Mouse (Mus musculus) limb, embryonic 14.5 days (tissue): ENCODE measurements at regions not wholly inside any gene's neighbourhood (a gene's known extent, or its start where the extent isn't known, plus 50 kb on each side); places are given as distances from the start of the nearest gene placed in this dataset.

ENCODE experiments used
- ATAC-seq: fragments of 200-750 bp; cut with Nextera tagmentation; 2 replicates; pipeline ENCODE4 v1.8.0; 2017; ENCODE audit warnings: low read depth, moderate number of reproducible peaks, moderate TSS enrichment; ENCODE audit not compliant: low FRiP score
- DNase-seq: peaks from one replicate; pipeline ENCODE4 v3.0.0-alpha.2; 2015; ENCODE audit warnings: low spot score
- H3K27ac ChIP-seq: fragments of 300-500 bp; sonication (generic); replicated peaks from 2 replicates; pipeline ENCODE4 v1.5.1; 2014; ENCODE audit warnings: low read depth, mild to moderate bottlenecking, low read length, moderate library complexity, mixed read lengths
- H3K27me3 ChIP-seq: fragments of 300-500 bp; sonication (generic); 2 replicates; pipeline ENCODE4 v1.6.1; 2014; ENCODE audit warnings: low read length, mixed read lengths; ENCODE audit not compliant: control insufficient read depth, insufficient read depth
- H3K36me3 ChIP-seq: fragments of 300-500 bp; sonication (generic); 2 replicates; pipeline ENCODE4 v1.6.1; 2014; ENCODE audit warnings: mild to moderate bottlenecking, low read length, moderate library complexity, mixed read lengths; ENCODE audit not compliant: control insufficient read depth, insufficient read depth
- H3K4me1 ChIP-seq: fragments of 300-500 bp; sonication (generic); 2 replicates; pipeline ENCODE4 v1.6.1; 2014; ENCODE audit warnings: antibody characterized with exemption, low read length, mixed read lengths; ENCODE audit not compliant: control insufficient read depth, insufficient read depth
- H3K4me2 ChIP-seq: fragments of 300-500 bp; sonication (generic); replicated peaks from 2 replicates; pipeline ENCODE4 v1.6.1; 2014; ENCODE audit warnings: low read depth, mild to moderate bottlenecking, low read length, moderate library complexity; ENCODE audit not compliant: severe bottlenecking
- H3K4me3 ChIP-seq: fragments of 300-500 bp; sonication (generic); replicated peaks from 2 replicates; pipeline ENCODE4 v1.5.1; 2014; ENCODE audit warnings: low read length
- H3K9ac ChIP-seq: fragments of 300-500 bp; sonication (generic); 2 replicates; pipeline ENCODE4 v1.6.1; 2014; ENCODE audit warnings: mild to moderate bottlenecking, low read depth, low read length, moderate library complexity; ENCODE audit not compliant: severe bottlenecking
- H3K9me3 ChIP-seq: fragments of 300-500 bp; sonication (generic); 2 replicates; pipeline ENCODE4 v1.6.1; 2016; ENCODE audit warnings: low read length; ENCODE audit not compliant: control insufficient read depth
- POLR2A ChIP-seq: fragments of 200-500 bp; IDR thresholded peaks from 2 replicates; pipeline ENCODE4 v1.8.0; 2012; ENCODE audit warnings: inconsistent platforms, mild to moderate bottlenecking, moderate library complexity, borderline replicate concordance; ENCODE audit not compliant: insufficient read depth, insufficient read length; ENCODE audit errors: extremely low read depth
- WGBS: fragments of 180-500 bp; shearing (Covaris S2); extraction: QIAGEN DNeasy Blood & Tissue Kit; methylation state at CpG from one replicate; pipeline ENCODE4 v1.1.7; 2014; 5-methylcytosine and 5-hydroxymethylcytosine counted together

DNA sequence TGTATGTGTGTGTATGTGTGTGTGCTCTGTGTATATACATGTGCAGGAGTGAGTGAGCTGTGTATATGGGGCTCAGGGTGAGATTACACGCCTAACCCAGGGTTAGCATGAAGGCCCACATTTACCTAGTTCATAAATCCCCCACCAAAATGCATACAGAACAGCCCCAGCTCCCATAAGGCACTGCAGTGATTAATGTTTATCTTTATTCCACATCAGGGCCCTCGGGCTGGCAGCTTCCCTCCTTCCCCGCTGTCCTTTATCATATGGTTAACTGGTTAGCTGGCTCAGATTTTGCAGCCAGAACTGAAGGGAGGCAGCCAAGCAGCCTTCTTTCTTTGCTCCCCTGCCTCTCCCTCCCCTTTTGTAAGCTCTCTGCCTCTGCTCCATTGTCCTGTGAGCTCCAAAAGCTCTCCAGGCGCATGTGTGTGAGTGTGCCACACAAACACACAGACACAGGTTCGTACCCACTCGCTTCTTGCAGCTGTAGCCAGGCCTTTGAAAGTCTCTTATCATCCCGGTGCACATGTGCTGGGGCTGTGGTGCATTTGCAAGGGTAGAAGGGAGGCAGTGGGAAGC, 649.8 kb upstream of the Fam160b2 start:
- no peaks in the 10 kb centered on the region for H3K9me3 ChIP-seq
- no peaks in the 10 kb centered on the region for H3K27me3 ChIP-seq
- 59% methylated on average over 7 of the region's 7 CpGs for WGBS
- ATAC-seq = no peak
- H3K36me3 ChIP-seq = no peaks in the 10 kb centered on the region
- no peak overlapping the region for H3K9ac ChIP-seq
- H3K4me2 ChIP-seq = no peak overlapping the region
- DNase-seq = no peak
- H3K27ac ChIP-seq = no peak overlapping the region
- no peak for TF ChIP-seq POLR2A
- no peak overlapping the region for H3K4me3 ChIP-seq
- no peaks in the 10 kb centered on the region for H3K4me1 ChIP-seq

DNA sequence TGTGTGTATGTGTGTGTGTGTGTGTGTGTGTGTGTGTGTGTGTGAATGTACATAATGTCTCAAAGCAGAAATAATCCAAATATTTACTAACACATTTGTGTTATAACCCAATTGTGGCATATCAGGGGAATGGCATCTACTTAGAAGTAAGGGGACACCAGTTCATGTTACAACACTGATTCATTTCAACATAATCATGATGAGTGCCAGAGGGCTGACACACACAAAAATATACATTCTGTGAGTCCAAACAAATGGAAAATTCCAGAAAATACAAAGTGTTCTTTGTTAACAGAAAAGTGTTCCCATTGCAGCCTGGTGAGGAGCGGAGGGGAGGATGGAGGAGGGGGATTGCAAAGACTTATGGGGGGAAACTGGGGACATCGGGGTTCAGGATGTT, 648.9 kb upstream of the Fam160b2 start:
- Histone ChIP-seq H3K27ac (no peak overlapping the region), H3K27me3 (no peaks in the 10 kb centered on the region), H3K4me2 (no peak overlapping the region), H3K4me1 (no peaks in the 10 kb centered on the region), H3K36me3 (no peaks in the 10 kb centered on the region), H3K9ac (no peak overlapping the region), H3K9me3 (no peaks in the 10 kb centered on the region), H3K4me3 (no peak overlapping the region)
- 87% methylated on average over 2 of the region's 2 CpGs for WGBS
- DNase-seq (no peak), ATAC-seq (no peak)
- TF ChIP-seq POLR2A = no peak

DNA sequence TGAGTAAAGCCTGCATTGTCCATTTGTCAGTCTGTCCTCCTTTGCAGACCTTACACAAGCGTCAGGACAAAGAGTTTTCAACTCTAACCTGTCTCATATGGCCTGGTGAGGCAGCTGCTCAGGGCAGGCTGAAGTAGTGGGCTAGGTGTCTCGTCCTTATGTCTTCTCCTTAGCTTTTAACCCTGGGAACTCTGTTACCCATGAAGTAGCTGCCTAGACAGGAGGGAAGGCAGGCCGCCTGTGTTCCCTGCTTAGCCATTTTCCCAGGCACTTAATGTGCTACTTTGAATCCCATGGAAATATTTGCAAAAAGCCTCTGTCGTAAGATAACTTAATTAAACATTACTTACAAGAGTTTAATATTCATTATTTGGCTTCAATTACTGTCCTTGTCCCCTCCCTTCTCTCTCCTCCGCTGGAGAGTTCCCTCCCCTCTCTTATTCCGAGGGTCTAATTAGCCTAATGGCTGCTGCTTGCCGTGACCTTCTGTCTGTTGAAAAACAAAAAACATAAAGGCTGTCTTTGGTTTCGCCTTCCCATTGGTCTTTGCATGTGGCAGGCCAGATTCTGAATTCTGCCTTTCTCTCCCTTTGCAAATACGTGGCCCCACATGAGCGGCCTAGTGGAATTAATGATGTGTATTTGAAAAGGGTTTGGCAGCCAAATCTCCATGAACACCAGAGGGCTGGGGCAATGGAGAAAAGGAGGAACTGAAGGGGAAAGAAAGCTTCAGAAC, 642.2 kb upstream of the Fam160b2 start:
- Histone ChIP-seq H3K36me3 (no peaks in the 10 kb centered on the region), H3K27me3 (no peaks in the 10 kb centered on the region), H3K4me2 (no peak overlapping the region), H3K4me3 (no peak overlapping the region), H3K27ac (no peak overlapping the region), H3K9me3 (no peaks in the 10 kb centered on the region), H3K4me1 (no peaks in the 10 kb centered on the region), H3K9ac (no peak overlapping the region)
- WGBS = 43% methylated on average over 10 of the region's 10 CpGs
- TF ChIP-seq POLR2A = no peak
- ATAC-seq (no peak), DNase-seq (no peak)

DNA sequence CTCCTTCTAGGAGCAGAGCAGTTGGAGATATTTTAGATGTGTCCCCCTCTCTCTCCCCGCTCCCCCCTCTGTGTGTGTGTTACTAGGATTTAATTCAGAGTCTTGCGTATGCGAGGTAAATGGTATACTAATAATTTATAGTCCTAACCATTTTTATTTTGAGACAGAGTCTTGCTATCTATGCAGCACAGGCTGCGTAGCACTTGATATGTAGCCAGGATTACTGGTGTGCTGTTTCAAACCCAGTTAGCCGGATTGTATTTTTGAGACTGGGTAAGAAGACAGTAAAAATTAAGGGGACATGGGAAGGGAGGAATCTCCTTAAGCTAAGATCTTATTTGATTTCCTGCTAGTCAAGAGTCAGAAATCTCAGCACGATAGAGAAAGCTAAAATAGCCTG, 636.6 kb upstream of the Fam160b2 start:
- Histone ChIP-seq H3K4me1 (no peaks in the 10 kb centered on the region), H3K27ac (no peak overlapping the region), H3K9ac (no peak overlapping the region), H3K36me3 (no peaks in the 10 kb centered on the region), H3K9me3 (no peaks in the 10 kb centered on the region), H3K4me3 (no peak overlapping the region), H3K27me3 (no peaks in the 10 kb centered on the region), H3K4me2 (no peak overlapping the region)
- 84% methylated on average over 6 of the region's 6 CpGs for WGBS
- DNase-seq = no peak
- no peak for TF ChIP-seq POLR2A
- no peak for ATAC-seq

DNA sequence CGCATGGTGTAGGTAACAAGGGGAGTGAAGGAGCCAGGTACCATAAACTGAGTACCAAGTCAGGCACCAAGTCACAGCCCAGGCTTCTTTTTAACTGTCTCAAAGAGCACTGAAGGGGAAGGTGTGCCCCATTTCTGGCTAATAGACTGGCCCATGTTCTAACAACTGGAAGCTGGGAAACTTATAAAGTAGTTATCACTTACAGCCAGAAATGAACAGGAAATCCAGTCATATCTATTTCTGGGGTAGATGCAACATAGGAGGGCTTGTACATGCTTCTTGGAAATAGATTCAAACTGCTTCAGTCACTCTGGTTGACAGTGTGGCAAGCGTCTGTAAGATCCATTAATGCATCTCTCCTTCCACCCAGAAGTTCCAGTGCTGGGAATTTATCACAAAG, 635.3 kb upstream of the Fam160b2 start:
- Histone ChIP-seq H3K4me2 (no peak overlapping the region), H3K9ac (no peak overlapping the region), H3K4me1 (no peaks in the 10 kb centered on the region), H3K27ac (no peak overlapping the region), H3K36me3 (no peaks in the 10 kb centered on the region), H3K27me3 (no peaks in the 10 kb centered on the region), H3K9me3 (no peaks in the 10 kb centered on the region), H3K4me3 (no peak overlapping the region)
- WGBS = 72% methylated on average over 2 of the region's 2 CpGs
- no peak for DNase-seq
- no peak for ATAC-seq
- TF ChIP-seq POLR2A = no peak
